Mouse (Mus musculus) cerebellum, adult 8-10 months (tissue): ENCODE data around the gene Plk2.
"Not testable (repeated sequence)": the region's sequence is repeated elsewhere in the genome, so short reads cannot be mapped to it uniquely, and the experiment has no call there.

ENCODE experiments used
- DNase-seq: peaks from one replicate; pipeline ENCODE4 v3.0.0; 2022

Gene Plk2

GRCm38 (mm10) chr13:110394291-110395178 is at the start of gene Plk2:
Gene Plk2, plus strand, starts transcription at chr13:110395046.
- peak; percentile 93 for DNase-seq

GRCm38 (mm10) chr13:110346707-110347106 is 48.1 kb upstream of the Plk2 start:
- no peak for DNase-seq

GRCm38 (mm10) chr13:110351051-110351450 is 43.8 kb upstream of the Plk2 start:
- DNase-seq = no peak

GRCm38 (mm10) chr13:110356941-110357340 is 37.9 kb upstream of the Plk2 start, which contains the start of gene Gapt:
Gene Gapt, minus strand, starts transcription at chr13:110357199.
- no peak for DNase-seq

- no peak for DNase-seq
Observed at GRCm38 (mm10) chr13:110363722-110364121, 31.1 kb upstream of the Plk2 start.

- DNase-seq = no peak
Observed at GRCm38 (mm10) chr13:110366477-110366876, 28.4 kb upstream of the Plk2 start.

- DNase-seq = no peak
Observed at GRCm38 (mm10) chr13:110367961-110368555, 26.8 kb upstream of the Plk2 start.

- DNase-seq = peak; percentile 82
Observed at GRCm38 (mm10) chr13:110368556-110369040, 26.2 kb upstream of the Plk2 start.

- no peak for DNase-seq
Observed at GRCm38 (mm10) chr13:110369673-110370072, 25.2 kb upstream of the Plk2 start.

GRCm38 (mm10) chr13:110382447-110382901 is 12.4 kb upstream of the Plk2 start:
- DNase-seq = peak; percentile 43

- no peak for DNase-seq
Observed at GRCm38 (mm10) chr13:110384514-110384913, 10.3 kb upstream of the Plk2 start.

GRCm38 (mm10) chr13:110392210-110392609 is 2.6 kb upstream of the Plk2 start:
- peak; percentile 68 for DNase-seq

GRCm38 (mm10) chr13:110392631-110393030 is 2.2 kb upstream of the Plk2 start:
- DNase-seq = no peak

- no peak for DNase-seq
Observed at GRCm38 (mm10) chr13:110395179-110395794, 441 bp downstream of the Plk2 start.

- no peak for DNase-seq
Observed at GRCm38 (mm10) chr13:110395916-110396685, 1.3 kb downstream of the Plk2 start.

GRCm38 (mm10) chr13:110397750-110398149 is 2.9 kb downstream of the Plk2 start:
- DNase-seq = no peak

GRCm38 (mm10) chr13:110398513-110399270 is 3.8 kb downstream of the Plk2 start:
- DNase-seq = no peak

GRCm38 (mm10) chr13:110401443-110401842 is 6.6 kb downstream of the Plk2 start:
- no peak for DNase-seq

GRCm38 (mm10) chr13:110401877-110402276 is 7.0 kb downstream of the Plk2 start:
- DNase-seq = no peak

- no peak for DNase-seq
Observed at GRCm38 (mm10) chr13:110404059-110404458, 9.2 kb downstream of the Plk2 start.

- not testable (repeated sequence) for DNase-seq
Observed at GRCm38 (mm10) chr13:110404686-110405085, 9.8 kb downstream of the Plk2 start.

- no peak for DNase-seq
Observed at GRCm38 (mm10) chr13:110406152-110406551, 11.3 kb downstream of the Plk2 start.
